Mouse (Mus musculus): Measurements from ENCODE around the gene Cnn1. TPM values are rescaled to one million over a fixed set of nuclear protein-coding genes. Genes with fewer than 3 reads are reported as not detected.
"Not testable (repeated sequence)": the region's sequence is repeated elsewhere in the genome, so short reads cannot be mapped to it uniquely, and the experiment has no call there.

Gene Cnn1
- total RNA-seq, 2 experiments from 2014 or later = 0.20 to 0.39 TPM

- DNase-seq (ENCODE audit: extremely low spot score in 1 of 2, low spot score in 2 of 2) = peak; percentile 97 to 99
- intact Hi-C loops (cut with DNase I) = no loop called here
Measured at GRCm38 (mm10) chr9:22070791-22071573, 28.0 kb upstream of the Cnn1 start, which contains the start of the genes Gm49318 and Zfp653. Gm49318 (minus strand) TSS chr9:22071259. Zfp653 (minus strand) TSS chr9:22071376.

- peak in 1 of 2 experiments; percentile 48 for DNase-seq (ENCODE audit: extremely low spot score in 1 of 2, low spot score in 2 of 2)
- intact Hi-C loops (cut with DNase I) = no loop called here
Measured at GRCm38 (mm10) chr9:22072276-22072675, 26.7 kb upstream of the Cnn1 start.

GRCm38 (mm10) chr9:22075778-22076177 lies 23.2 kb upstream of the Cnn1 start:
- intact Hi-C loops (cut with DNase I); DNase-seq (ENCODE audit: extremely low spot score in 1 of 2, low spot score in 2 of 2): not testable (repeated sequence)

DNA sequence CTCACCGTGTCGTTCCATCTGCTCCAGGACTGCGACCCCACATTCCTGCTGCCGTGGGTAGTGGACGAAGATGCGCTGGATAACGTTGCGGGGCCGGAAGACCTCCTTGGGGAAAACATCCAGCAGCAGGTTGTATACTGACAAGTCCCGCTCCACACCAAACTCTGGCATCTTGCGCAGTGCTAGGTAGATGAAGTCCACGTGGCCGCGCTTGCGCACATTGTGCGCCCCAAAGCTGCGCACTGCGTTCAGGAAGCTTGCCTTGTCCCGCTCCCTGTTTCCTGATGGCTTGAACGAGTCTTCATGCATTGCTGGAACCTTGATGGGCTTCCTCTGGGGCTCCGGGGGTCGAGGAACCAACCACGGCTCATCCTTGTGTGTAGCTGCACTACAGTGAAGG lies 22.8 kb upstream of the Cnn1 start:
- intact Hi-C loops (cut with DNase I) = no loop called here
- no peak for DNase-seq (ENCODE audit: extremely low spot score in 1 of 2, low spot score in 2 of 2)

GRCm38 (mm10) chr9:22084667-22085021 lies 14.4 kb upstream of the Cnn1 start:
- no peak for DNase-seq (ENCODE audit: extremely low spot score in 1 of 2, low spot score in 2 of 2)
- intact Hi-C loops (cut with DNase I) = no loop called here

- peak; percentile 94 to 97 for DNase-seq (ENCODE audit: extremely low spot score in 1 of 2, low spot score in 2 of 2)
- intact Hi-C loops (cut with DNase I) = no loop called here
Measured at GRCm38 (mm10) chr9:22085022-22085834, 13.8 kb upstream of the Cnn1 start, which contains the start of gene Ecsit. Ecsit (minus strand) TSS chr9:22085438.

GRCm38 (mm10) chr9:22086012-22086411 lies 13.0 kb upstream of the Cnn1 start:
- intact Hi-C loops (cut with DNase I) = no loop called here
- no peak for DNase-seq (ENCODE audit: extremely low spot score in 1 of 2, low spot score in 2 of 2)

DNA sequence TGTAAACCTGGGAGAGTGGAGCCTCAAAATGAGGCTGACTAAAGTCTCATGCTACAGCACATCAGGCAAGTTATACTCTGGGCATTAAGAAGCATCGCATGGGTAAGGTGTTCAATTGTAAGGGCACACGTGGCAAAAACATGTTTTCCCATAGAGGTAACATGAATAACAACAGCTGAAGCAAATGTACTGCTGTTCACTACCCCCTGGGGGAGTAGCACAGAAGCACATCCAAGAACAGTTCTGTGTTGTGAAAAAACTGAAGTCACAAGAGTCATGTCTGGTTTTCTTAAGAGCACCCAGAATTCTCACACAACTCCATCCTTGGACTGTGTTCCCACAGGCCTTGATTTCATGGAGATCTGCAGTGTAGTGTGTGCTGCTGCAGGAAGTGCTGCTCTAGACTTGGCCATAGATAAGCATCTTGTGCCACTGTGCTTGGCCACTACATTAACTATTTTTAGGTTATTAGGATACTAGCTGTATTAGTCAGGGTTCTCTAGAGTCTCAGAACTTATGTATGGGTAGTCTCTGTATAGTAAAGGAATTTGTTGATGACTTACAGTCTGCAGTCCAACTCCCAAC lies 11.9 kb upstream of the Cnn1 start:
- DNase-seq (ENCODE audit: extremely low spot score in 1 of 2, low spot score in 2 of 2) = no peak

GRCm38 (mm10) chr9:22089281-22089680 lies 9.7 kb upstream of the Cnn1 start:
- intact Hi-C loops (cut with DNase I) = no loop called here
- DNase-seq (ENCODE audit: extremely low spot score in 1 of 2, low spot score in 2 of 2) = no peak

More for the DNA sequence above, 11.9 kb upstream of the Cnn1 start:
- intact Hi-C loops (cut with DNase I) = no loop called here

DNA sequence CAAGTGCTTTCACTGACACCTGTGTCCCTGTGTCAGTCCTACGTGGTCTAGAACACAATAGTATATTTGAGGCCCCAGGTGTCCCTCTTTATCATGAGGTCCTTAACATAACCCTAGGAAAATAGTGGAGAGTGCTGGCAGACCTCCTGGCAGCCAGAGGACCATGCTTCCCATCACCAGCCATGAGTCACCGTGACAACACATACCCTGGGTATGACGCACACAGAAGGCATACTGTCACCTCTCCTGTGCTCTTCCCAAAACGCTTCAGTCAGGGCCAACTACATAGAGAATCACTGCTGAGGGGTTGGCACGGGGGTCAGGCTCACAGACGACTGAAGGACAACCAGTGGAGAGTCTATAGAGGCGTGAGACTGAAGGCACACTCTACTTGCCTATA lies 9.0 kb upstream of the Cnn1 start:
- intact Hi-C loops (cut with DNase I) = no loop called here
- DNase-seq (ENCODE audit: extremely low spot score in 1 of 2, low spot score in 2 of 2) = no peak

DNA sequence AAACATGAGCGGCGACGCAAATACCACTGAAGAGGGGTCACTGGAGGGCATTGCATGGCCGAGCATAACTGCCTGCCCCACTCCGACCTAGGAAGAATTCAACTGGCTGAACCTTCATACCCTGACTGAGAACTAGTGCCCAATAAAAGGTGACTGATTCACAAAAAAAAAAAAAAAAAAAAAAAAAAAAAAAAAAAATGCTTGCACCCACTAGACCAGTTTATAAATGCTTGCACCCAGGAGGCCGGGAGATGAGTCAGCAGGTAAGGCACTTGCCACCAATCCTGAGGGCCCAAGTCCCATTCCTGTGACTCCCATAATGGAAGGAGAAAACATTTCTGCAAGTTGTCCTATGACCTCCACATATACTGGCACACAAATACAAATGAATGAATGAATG lies 6.3 kb upstream of the Cnn1 start:
- intact Hi-C loops (cut with DNase I) = no loop called here
- DNase-seq (ENCODE audit: extremely low spot score in 1 of 2, low spot score in 2 of 2) = no peak

DNA sequence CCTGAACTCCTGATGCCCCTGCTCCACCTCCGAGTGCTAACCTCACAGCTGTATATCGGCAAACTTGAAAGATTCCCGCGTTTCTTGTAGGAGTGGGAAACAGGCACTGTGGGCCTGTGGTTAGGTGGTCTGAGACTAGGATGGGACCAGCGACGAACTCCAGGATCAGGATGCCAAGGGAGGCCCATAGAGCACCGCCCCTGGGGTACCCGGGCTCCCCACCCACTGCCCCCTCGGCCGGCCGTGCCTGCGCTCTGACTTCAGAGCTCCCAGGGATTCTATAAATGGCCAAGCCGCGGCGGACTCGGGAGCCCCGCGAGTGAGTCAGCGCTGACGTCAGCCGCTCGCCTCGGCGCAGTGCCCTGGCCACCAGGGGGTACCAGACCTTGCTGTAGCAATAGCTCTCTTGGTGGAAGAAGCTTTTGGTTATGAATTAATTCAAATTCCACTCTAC lies 3.1 kb upstream of the Cnn1 start:
- peak in 1 of 2 experiments; percentile 89 for DNase-seq (ENCODE audit: extremely low spot score in 1 of 2, low spot score in 2 of 2)
- intact Hi-C loops (cut with DNase I) = no loop called here

- intact Hi-C loops (cut with DNase I) = no loop called here
Measured at GRCm38 (mm10) chr9:22099922-22100321, 906 bp downstream of the Cnn1 start.

DNA sequence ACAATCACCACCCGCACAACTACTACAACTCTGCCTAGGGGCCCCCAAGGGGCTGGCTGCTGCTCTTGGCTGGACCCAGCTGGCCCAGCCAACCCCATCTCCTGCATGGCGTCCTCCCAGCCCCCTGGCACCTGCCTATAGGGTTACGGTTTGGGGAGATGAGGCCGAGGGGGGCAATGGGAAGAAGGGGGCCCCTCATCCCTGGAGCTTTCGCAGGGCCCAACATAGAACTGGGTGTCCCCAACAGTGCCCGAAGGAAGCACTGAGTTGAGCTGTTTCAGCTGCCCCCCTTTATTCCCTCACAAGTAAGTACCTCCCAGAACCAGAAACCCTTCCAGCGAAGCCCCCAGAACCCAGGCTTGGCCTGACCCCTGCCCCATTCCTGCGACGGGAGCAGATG lies 9.2 kb downstream of the Cnn1 start:
- no peak for DNase-seq (ENCODE audit: extremely low spot score in 1 of 2, low spot score in 2 of 2)
- intact Hi-C loops (cut with DNase I) = no loop called here

More at GRCm38 (mm10) chr9:22099922-22100321, 906 bp downstream of the Cnn1 start:
- DNase-seq (ENCODE audit: extremely low spot score in 1 of 2, low spot score in 2 of 2) = no peak

GRCm38 (mm10) chr9:22115635-22116034 lies 16.6 kb downstream of the Cnn1 start:
- intact Hi-C loops (cut with DNase I) = no loop called here
- DNase-seq (ENCODE audit: extremely low spot score in 1 of 2, low spot score in 2 of 2) = no peak

DNA sequence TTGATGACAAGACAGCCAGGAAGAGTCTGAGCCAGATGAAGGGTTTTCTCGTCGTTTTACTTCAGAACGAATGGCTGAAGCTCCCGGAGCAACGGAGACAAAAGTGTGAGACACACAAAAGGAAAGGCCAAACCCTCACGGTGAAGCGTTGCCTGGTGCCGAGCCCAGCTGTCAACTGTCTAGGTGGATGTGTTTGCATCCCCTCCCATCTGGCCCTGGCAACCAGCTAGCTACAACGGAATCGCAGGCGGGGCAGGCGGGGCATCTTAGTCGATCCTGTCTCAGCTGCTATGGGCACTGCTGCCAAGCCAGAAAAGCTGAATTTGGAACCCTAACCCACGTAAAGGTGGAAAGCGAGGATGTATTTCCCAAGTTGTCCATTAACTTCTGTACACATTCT lies 17.1 kb downstream of the Cnn1 start:
- intact Hi-C loops (cut with DNase I) = no loop called here
- DNase-seq (ENCODE audit: extremely low spot score in 1 of 2, low spot score in 2 of 2) = peak in 1 of 2 experiments; percentile 53

DNA sequence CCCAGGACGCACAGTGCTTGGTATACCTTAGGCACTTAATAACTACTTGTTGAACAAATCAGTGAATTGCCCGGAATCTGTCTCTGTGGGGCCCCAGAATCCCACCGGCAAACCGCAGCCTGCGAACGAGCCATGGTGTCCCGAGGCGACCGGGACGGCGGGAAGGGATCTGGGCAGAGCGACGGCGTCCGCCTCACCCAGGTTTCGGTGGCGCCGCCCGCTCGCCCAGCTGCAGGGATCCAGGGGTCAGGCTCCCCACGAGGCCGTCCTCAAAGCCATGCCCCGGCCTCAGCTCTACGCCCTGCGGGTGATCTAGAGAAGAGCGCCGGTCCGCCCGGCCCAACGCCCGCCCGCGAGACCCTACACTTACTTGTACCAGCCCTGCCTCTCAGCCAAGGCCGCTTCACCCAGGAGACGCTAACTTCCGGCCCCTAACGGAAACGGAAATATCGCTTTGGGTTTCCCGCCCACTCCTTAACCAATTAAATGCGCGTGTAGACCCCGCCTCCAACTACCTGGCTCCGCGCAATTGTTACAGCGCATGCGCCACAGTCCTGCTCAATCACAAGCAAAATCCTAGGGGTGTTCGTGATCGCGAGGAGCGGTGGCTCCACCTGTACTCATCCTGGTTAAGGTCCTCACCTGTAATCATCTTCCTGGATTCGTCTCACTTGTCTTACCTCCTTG lies 17.9 kb downstream of the Cnn1 start, which contains the start of gene Elof1:
TSS of gene Elof1 (minus strand) at position 433 of the 687 bp plus-strand sequence.
- peak; percentile 94 to 95 for DNase-seq (ENCODE audit: extremely low spot score in 1 of 2, low spot score in 2 of 2)
- intact Hi-C loops (cut with DNase I) = no loop called here

- intact Hi-C loops (cut with DNase I) = no loop called here
- peak; percentile 42 to 58 for DNase-seq (ENCODE audit: extremely low spot score in 1 of 2, low spot score in 2 of 2)
Measured at GRCm38 (mm10) chr9:22117754-22118456, 18.9 kb downstream of the Cnn1 start.

All from left cerebral cortex, postnatal 10 days (tissue).